Mouse (Mus musculus): Measurements from ENCODE around the gene Iltifb.
"Not testable (repeated sequence)": the region's sequence is repeated elsewhere in the genome, so short reads cannot be mapped to it uniquely, and the experiment has no call there.

The Iltifb gene

GRCm38 (mm10) chr10:118294938-118295337 lies at the start of gene Iltifb:
TSS of gene Iltifb (minus strand) at chr10:118295038.
- DNase-seq: no peak

GRCm38 (mm10) chr10:118343155-118343554 lies 48.3 kb upstream of the Iltifb start, which contains the start of gene Gm9046:
TSS of gene Gm9046 (minus strand) at chr10:118343255.
- DNase-seq: not testable (repeated sequence)

GRCm38 (mm10) chr10:118337731-118338130 lies 42.9 kb upstream of the Iltifb start, which contains the start of gene Gm9045:
TSS of gene Gm9045 (minus strand) at chr10:118337831.
- DNase-seq: not testable (repeated sequence)

- DNase-seq: not testable (repeated sequence)
These were observed 37.5 kb upstream of the Iltifb start, which contains the start of gene Gm9044 for GRCm38 (mm10) chr10:118332308-118332707. TSS of gene Gm9044 (minus strand) at chr10:118332408.

- DNase-seq: not testable (repeated sequence)
These were observed 32.0 kb upstream of the Iltifb start, which contains the start of gene Gm9040 for GRCm38 (mm10) chr10:118326869-118327268. TSS of gene Gm9040 (minus strand) at chr10:118326969.

- DNase-seq: no peak
These were observed 24.2 kb upstream of the Iltifb start for GRCm38 (mm10) chr10:118319024-118319423.

GRCm38 (mm10) chr10:118302133-118302532 lies 7.3 kb upstream of the Iltifb start:
- not testable (repeated sequence) for DNase-seq

- not testable (repeated sequence) for DNase-seq
These were observed 11.8 kb downstream of the Iltifb start for GRCm38 (mm10) chr10:118283016-118283415.

GRCm38 (mm10) chr10:118282565-118282964 lies 12.3 kb downstream of the Iltifb start:
- not testable (repeated sequence) for DNase-seq

GRCm38 (mm10) chr10:118278069-118278468 lies 16.8 kb downstream of the Iltifb start:
- DNase-seq: not testable (repeated sequence)

GRCm38 (mm10) chr10:118271416-118271815 lies 23.4 kb downstream of the Iltifb start:
- not testable (repeated sequence) for DNase-seq

- DNase-seq: not testable (repeated sequence)
These were observed 26.0 kb downstream of the Iltifb start for GRCm38 (mm10) chr10:118268812-118269211.

GRCm38 (mm10) chr10:118258388-118258787 lies 36.5 kb downstream of the Iltifb start, which contains the start of gene Gm32802:
TSS of gene Gm32802 (plus strand) at chr10:118258688.
- DNase-seq: not testable (repeated sequence)

GRCm38 (mm10) chr10:118250852-118251295 lies 44.0 kb downstream of the Iltifb start:
- no peak for DNase-seq

- not testable (repeated sequence) for DNase-seq
These were observed 45.7 kb downstream of the Iltifb start for GRCm38 (mm10) chr10:118249006-118249595.

GRCm38 (mm10) chr10:118240680-118241079 lies 54.2 kb downstream of the Iltifb start, which contains the start of gene Gm32717:
TSS of gene Gm32717 (minus strand) at chr10:118240780.
- DNase-seq: not testable (repeated sequence)
